Mouse (Mus musculus) neutrophil, adult 5-6 weeks (primary cell): ENCODE data around the gene Ttc39d. TPM values are rescaled to one million over a fixed set of nuclear protein-coding genes. Genes with fewer than 3 reads are reported as not detected.
"Not testable (repeated sequence)": the region's sequence is repeated elsewhere in the genome, so short reads cannot be mapped to it uniquely, and the experiment has no call there.

Source experiments
- ATAC-seq: fragments of 151-379, 151-347 bp; 2 replicates; pipeline ENCODE4 v1.8.0; 2017; ENCODE audit warnings: mild to moderate bottlenecking, moderate TSS enrichment; ENCODE audit not compliant: insufficient number of reproducible peaks, poor library complexity, low FRiP score, severe bottlenecking; ENCODE audit errors: extremely low read depth
- total RNA-seq: library from RNA; stranded (forward); fragments of 200-1000 nt; gene quantifications from 2 replicates; pipeline ENCODE4 v1.2.3, GENCODE M21; 2017

Ttc39d gene
- total RNA-seq, 1 experiment from 2014 or later, result not detected

DNA sequence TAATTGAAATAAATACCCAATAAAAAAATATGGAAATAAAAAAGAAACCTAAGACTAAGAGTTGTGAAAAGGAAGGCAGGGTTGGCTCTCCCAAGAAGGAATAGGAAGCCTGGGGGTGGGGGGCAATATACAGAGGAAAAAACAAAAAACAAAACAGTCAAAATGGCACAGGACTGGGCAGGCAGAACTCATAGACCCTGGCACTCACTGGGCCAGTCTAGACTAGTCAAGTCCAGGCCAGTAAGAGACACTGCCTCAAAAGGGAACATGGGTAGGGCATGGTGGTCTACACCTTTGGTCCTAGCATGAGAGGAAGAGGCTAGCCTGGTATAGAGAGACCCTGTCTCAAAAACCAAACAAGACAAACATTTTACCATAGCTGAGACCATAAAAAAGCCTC is 26.8 kb upstream of the Ttc39d start:
- ATAC-seq, result no peak

DNA sequence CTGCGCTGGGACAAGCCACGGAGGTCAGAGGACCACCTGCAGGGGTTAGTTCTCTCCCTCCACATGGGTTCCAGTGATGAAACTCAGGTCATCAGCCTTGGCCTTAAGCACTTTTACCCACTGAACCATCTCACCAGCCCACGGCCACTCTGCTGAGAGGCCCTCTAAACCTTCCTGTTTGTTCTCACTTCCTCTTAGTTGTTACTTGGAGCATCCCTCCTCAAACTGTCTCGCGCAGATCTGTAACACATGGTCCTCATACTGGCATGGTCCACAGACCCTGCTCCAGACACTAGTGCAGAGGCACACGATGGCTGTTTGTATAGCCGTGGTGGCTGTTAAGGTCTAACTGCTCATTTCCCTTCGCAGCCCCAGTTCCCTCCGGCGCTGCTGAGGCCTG is 23.6 kb upstream of the Ttc39d start:
- no peak for ATAC-seq

DNA sequence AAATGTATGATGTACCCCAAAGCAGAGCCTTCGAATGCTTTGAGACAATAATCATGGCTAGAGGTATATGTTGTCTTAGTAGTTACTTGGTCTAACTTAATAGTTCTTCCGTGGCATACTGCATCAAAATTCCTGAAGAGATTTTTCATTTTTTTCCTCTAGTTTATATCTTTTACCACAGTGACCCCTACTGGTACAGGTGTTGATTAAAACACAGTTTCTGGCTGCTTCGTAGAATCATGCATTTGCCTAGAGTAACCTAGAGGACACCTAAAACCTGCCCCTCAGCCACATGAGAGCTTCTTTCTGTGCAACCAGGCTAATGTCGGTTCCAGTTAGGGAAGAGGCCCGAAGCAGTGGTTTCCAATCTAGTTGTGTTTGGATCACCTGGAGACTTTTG is 14.2 kb upstream of the Ttc39d start:
- ATAC-seq, result 0 out of 2 replicates have a peak, but pooled peaks have one; percentile 36

DNA sequence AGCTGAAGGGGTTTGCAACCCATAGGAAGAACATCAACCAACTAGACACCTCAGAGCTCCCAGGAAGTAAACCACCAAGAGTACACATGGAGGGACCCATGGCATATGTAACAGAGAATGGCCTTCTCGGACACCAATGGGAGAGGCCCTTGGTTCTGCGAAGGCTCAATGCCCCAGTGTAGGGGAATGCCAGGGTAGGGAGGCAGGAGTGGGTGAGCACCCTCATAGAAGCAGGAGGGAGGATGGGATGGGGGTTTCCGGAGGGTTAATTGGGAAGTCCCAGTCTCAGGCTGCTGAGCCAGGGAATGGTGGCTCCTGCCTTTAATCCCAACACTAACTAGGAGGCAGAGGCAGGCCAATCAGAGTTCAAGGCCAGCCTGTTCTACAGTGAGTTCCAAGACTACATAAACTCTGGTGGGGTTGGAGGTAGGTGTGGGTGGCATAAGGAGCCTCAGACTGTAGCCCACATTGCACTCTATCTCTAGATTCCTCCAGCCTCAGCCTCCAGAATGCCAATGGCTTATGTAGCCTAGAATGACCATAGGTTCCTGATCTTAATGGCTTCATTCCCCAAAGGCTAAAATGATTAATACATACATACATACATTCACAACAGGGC is 8.0 kb upstream of the Ttc39d start:
- ATAC-seq, result no peak

DNA sequence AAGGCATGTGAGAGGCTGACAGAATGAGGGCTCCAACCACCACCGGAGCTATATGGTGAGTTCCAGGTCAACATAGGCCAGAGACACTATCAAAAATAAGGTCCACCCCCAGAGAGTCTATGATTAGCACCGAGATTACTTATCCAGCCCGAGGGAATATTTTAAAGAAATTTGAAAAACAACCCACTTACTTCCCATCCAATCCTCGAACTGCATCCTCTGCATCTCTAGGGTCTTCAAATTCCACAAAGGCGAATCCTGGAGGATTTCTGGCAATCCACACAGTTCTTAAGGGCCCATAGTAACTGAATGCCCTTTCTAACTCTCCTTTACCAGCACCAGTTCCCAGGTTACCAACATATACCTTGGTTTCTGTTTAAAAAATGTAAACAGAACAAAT is 1.6 kb upstream of the Ttc39d start:
- no peak for ATAC-seq

DNA sequence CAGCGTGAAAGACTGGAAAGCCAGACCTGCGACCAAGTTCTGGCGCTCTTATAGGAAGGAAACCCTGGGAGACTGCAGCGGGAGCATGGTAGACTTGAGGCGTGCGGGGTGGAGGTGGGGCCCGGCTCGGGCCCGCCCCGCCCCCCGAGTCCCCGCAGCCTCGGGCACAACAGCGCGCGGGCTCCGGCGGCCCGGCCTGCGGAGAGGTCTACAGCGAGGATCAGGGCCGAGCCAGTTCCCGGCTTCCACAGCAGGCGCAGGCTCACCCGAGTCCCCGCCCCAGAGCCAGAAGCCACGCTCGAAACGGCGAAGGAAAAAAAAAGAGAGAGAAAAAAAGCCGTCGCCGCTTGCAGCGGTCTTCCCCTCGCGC is 974 bp upstream of the Ttc39d start:
- no peak for ATAC-seq

DNA sequence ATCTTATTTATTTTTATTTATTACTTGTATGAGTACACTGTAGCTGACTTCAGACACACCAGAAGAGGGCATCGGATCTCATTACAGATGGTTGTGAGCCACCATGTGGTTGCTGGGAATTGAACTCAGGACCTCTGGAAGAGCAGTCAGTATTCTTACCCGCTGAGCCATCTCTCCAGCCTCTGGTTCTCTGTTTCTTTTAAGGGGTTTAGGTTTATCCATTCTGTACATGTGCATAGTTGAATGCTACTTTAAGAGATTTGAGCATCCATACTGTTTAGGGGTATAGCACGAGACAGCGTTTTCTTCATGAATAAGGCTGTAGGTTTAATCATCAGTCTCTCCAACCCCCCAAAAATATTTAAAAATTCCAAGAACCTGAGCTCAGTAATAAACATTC is 6.7 kb downstream of the Ttc39d start:
- ATAC-seq, result not testable (repeated sequence)

DNA sequence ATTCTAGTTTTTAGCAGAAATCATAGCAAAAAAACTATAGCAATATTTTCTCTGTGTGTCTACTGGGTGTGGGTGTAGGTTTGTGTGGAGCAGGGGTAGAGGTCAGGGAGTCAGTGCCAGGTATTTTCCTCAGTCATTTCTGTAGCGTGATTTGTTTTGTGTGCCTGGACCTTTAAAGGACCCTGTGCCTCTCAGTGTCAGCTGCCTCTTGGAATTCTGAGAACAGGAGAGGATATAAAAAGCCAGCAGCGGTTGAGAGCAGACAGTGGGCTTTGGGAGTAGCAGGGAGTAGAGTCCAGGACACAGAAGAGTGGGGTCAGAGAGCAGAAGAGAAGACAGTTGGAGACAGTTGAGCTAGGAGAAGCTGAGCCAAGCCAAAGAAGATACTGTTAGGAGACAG is 12.9 kb downstream of the Ttc39d start:
- no peak for ATAC-seq

DNA sequence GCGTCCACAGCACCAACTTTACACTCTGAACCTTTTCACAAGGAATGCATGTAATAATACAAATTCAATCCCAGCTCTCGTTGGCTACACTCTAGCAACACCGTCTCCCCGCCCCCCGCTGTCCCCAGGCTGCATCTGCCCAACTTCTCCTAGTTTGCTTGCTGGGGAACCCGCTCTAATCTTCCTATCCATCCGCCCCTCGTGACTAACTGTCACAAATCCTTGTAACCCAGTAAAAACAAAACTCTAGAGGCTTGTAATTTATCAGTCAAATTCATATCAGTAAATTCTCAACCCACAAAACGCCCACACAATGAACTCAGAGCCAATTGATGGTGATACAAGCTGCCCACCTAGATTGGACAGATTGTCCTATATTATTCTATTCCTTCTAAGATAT is 13.9 kb downstream of the Ttc39d start:
- ATAC-seq, result no peak

DNA sequence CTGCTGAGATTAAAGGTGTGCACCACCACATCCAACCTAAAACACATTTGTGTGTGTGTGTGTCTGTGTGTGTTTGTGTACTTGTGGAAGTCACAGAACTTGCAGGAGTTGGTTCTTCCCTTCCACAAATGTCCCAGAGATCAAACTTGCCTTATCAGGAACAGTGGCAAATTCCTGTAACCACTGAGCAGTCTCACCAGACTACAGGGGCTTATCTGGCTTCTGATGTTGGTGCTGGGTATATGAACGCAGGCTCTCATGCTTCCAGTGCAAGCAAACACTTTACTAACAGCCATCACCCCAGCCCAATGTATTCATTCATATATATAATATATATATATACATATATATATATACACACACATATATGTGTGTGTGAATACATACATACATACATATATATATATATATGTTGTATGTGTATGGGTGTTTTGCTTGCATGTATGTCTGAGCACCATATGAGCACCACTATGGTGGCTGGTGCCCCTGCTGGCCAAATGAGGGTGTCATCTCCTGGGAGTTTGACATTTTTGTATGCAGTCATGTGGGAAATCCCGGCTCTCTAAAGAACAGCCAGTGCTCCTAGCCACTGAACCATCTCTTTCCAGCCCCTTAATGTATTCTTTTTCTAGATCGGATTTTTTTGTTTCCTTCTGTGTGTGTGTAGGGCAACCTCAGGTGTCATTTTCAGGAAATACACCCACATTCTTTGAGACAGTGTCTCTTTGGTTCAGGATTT is 14.8 kb downstream of the Ttc39d start:
- peak; percentile 43; the same call in 1 of the 2 replicates for ATAC-seq

DNA sequence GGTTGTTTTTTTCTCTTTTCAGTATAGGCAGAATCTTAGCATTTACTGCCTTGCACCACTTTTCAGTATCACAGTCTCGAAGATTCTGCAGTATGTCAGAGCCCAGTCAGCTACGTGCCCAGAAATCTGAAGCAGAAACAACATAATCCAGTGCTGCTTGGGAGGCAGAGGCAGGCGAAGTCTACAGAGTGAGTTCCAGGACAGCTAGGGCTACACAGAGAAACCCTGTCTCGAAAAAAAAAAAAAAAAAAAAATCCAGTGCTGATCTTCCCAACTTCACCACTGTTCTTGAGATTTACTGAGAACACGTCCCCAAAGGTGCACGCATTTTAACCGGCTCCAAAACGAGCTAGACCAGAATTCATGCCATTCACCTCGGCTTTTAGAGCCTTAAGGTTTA is 16.6 kb downstream of the Ttc39d start:
- no peak for ATAC-seq

DNA sequence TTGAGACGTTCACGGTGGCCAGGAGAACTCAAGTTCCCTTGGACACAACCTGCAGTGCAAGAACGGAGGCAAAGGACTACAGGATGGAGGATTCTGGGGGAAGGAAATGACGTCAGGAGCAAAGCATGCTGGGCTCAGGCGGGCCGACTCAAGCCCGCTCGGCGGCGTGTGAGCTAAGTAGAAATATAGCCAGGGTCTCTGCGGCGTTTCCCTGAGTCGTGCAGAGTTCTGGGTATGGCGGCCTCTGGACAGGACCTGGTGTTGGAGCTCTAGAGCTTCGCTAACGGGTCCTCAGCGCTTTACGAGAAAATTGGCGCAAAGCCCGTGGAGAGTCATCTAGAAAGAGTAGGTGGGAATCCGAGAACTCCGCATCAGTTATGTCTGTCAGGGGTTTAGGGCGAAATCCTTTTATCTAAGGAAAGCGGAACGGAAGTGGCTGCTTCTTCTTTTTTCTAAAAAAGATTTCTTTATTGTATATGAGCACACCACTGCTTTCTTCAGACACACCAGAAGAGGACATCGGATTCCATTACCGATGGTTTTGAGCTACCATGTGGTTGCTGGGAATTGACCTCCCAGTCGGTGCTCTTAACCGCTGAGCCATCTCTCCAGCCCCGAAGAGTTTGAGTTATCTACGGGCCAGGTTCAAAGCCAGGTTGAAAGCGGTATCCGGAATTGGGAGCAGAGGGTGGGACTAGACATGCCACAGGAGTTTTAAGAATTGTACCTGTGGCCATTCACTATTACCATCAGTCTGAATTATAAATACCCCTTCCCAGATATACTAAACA is 17.3 kb downstream of the Ttc39d start, which contains the start of gene Gemin6:
TSS of gene Gemin6 (plus strand) at position 116 of the 791 bp plus-strand sequence.
- peak; percentile 98 for ATAC-seq

DNA sequence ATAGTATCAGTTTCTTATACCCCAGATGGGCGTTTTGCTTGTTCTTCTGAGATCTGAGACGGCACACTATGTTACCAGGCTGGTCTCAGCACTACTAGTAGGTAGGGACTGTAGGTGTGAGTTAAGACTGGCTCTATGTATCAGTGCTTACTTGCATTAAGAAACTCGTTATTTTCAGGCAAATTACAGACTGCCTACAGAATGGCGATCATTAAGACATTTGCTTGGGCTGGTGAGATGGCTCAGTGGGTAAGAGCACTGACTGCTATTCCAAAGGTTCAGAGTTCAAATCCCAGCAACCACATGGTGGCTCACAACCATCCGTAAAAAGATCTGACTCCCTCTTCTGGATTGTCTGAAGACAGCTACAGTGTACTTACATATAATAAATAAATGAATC is 17.9 kb downstream of the Ttc39d start:
- not testable (repeated sequence) for ATAC-seq

DNA sequence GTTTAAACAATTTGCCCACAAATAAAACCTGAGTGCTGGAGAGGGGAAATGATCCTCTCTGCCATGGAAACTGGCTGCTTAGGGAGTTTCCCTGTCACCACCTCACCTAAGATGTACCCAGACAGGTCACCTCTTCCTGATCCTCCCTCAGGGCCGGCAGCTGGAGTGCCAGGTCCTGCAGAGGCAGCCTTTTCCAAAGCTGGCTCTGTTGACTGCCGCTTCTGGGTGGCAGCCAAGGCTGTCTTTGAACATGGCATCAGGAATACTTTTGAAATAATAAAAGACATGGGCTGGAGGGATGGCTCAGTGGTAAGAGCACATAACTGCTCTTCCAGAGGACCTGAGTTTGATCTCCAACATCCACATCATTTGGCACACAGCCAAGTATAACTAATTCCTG is 22.1 kb downstream of the Ttc39d start:
- no peak for ATAC-seq

DNA sequence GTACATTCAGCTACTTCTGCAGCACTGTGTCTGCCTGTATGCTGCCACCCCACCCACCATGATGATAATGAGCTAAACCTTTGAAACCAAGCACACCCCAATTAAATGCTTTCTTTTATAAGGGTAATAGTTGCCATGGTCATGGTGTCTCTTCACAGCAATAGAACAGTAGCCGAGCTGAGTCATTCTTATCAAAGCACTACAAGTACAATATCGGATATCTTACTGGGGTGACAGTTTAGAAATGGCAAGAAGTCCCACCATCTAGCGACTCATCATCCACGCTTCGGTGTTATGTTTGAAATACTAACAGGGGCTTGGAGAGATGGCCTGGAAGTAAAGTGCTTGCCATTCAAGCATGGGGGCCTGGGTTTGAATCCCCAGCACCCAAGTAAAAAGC is 26.6 kb downstream of the Ttc39d start:
- no peak for ATAC-seq

DNA sequence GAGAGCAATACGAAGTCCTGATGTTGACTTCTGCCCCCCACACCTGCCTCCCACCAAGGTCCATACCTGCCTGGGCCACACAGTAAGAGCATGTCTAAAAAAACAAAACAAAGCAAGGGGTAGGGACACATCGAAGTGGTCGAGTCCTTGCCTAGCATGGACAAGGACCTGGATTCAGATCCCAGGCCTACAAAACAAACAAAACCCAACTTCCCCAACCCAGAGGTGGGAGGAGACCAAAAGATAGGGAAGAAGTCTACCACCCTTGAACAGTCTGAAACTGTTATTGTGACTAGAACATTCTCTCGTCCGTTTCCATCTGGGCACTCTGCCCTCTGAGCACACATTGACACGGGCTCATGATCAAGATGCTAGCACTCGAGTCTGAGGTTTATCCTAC is 27.1 kb downstream of the Ttc39d start:
- ATAC-seq, result no peak

DNA sequence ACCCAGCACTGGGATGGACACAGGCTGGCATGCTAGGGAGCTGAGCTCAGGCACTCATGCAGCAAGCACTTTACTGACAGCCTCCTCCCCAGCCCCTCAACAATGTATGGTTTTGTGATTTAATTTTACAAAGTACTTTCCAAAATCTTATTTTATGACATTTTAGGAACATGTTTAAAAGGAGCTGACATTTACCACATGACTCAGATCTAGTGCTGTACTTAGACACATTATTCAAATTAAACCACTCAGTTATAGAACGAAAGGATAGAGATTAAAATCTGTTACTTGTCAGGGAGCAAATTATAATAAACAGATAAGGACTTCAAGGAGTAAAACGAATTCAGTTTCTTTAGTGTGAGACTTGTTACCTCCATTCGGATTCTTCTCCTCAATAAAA is 28.2 kb downstream of the Ttc39d start:
- ATAC-seq, result no peak

DNA sequence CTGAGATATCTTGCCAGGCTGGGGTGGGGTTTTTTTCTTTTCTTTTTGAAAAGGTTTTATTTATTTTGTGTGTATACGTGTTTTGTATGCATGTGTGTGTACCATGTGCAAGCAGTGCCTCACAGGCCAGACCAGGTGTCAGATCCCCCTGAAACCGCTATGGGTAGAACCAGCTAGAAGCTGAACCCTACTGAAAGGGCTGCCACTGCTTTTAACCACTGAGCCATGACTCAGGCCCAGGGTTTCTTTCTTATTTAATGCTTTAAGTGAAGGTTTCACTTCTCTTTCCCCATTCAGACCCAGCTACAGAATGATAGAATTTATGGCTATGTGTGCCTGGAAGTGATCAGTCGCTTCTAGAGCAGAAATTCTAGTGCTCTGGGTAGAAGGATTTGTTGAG is 29.5 kb downstream of the Ttc39d start:
- peak; percentile 84 for ATAC-seq

DNA sequence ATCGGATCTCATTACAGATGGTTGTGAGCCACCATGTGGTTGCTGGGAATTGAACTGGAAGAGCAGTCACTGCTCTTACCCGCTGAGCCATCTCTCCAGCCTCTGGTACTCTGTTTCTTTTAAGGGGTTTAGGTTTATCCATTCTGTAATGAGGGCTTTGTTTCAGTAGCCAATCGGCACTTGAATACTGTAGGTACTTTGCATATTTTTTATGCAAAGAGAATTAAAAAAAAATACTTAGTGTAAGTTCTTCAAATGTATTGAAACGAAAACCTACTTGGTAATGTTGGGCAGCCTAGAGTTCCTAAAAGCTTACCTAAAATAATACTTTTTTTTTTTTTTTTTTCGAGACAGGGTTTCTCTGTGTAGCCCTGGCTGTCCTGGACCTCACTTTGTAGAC is 30.2 kb downstream of the Ttc39d start:
- ATAC-seq, result 0 out of 2 replicates have a peak, but pooled peaks have one; percentile 20

DNA sequence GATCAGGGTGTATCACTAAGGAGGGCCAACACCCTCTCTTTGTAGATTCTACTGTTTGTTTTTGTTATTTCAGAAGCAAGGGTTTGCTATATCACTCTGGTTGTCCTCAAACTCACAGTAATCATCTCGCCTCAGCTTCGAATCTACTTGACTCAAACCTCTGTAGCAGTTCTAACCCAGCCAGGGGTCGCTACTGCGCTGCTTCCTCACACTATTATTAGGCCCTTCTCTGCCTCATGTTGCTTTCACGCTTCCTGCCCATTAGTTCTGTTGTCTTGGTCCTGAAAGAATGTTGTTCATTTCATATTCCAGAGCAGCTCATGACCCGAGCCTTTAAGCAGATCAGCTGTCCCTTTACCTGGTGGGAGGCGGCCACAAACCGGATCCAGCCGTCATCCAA is 34.3 kb downstream of the Ttc39d start:
- ATAC-seq, result no peak
